Mouse (Mus musculus): Measurements from ENCODE around the gene Dlg2. TPM values are rescaled to one million over a fixed set of nuclear protein-coding genes. Genes with fewer than 3 reads are reported as not detected.

Dlg2 gene
- total RNA-seq, 2 experiments from 2014 or later = 0.97 to 1.1 TPM

GRCm38 (mm10) chr7:91542597-91543285 lies 1066.3 kb downstream of the Dlg2 start:
- ATAC-seq (replicated peaks; ENCODE audit: poor library complexity, severe bottlenecking) = peak; percentile 14

GRCm38 (mm10) chr7:91543286-91543650 lies 1066.8 kb downstream of the Dlg2 start:
- no peak for ATAC-seq (replicated peaks; ENCODE audit: poor library complexity, severe bottlenecking)

- no peak for ATAC-seq (replicated peaks; ENCODE audit: poor library complexity, severe bottlenecking)
Observed at GRCm38 (mm10) chr7:91544600-91544999, 1068.1 kb downstream of the Dlg2 start.

- no peak for ATAC-seq (replicated peaks; ENCODE audit: poor library complexity, severe bottlenecking)
Observed at GRCm38 (mm10) chr7:91548796-91549195, 1072.3 kb downstream of the Dlg2 start.

- ATAC-seq (replicated peaks; ENCODE audit: poor library complexity, severe bottlenecking) = no peak
Observed at GRCm38 (mm10) chr7:91557582-91557981, 1081.1 kb downstream of the Dlg2 start.

GRCm38 (mm10) chr7:91567423-91567822 lies 1091.0 kb downstream of the Dlg2 start:
- ATAC-seq (replicated peaks; ENCODE audit: poor library complexity, severe bottlenecking) = no peak

- ATAC-seq (replicated peaks; ENCODE audit: poor library complexity, severe bottlenecking) = no peak
Observed at GRCm38 (mm10) chr7:91570969-91571368, 1094.5 kb downstream of the Dlg2 start.

- ATAC-seq (replicated peaks; ENCODE audit: poor library complexity, severe bottlenecking) = no peak
Observed at GRCm38 (mm10) chr7:91572666-91573065, 1096.2 kb downstream of the Dlg2 start.

GRCm38 (mm10) chr7:91573321-91573720 lies 1096.8 kb downstream of the Dlg2 start:
- ATAC-seq (replicated peaks; ENCODE audit: poor library complexity, severe bottlenecking) = no peak

- ATAC-seq (replicated peaks; ENCODE audit: poor library complexity, severe bottlenecking) = no peak
Observed at GRCm38 (mm10) chr7:91576216-91576615, 1099.7 kb downstream of the Dlg2 start.

GRCm38 (mm10) chr7:91582203-91582602 lies 1105.7 kb downstream of the Dlg2 start:
- ATAC-seq (replicated peaks; ENCODE audit: poor library complexity, severe bottlenecking) = no peak

- no peak for ATAC-seq (replicated peaks; ENCODE audit: poor library complexity, severe bottlenecking)
Observed at GRCm38 (mm10) chr7:91583566-91583965, 1107.1 kb downstream of the Dlg2 start.

GRCm38 (mm10) chr7:91591261-91592170 lies 1115.0 kb downstream of the Dlg2 start:
- ATAC-seq (replicated peaks; ENCODE audit: poor library complexity, severe bottlenecking) = no peak

- ATAC-seq (replicated peaks; ENCODE audit: poor library complexity, severe bottlenecking) = peak; percentile 75
Observed at GRCm38 (mm10) chr7:91598549-91598948, 1122.1 kb downstream of the Dlg2 start.

GRCm38 (mm10) chr7:91601307-91601706 lies 1124.8 kb downstream of the Dlg2 start:
- peak; percentile 56; the same call in 1 of the 2 replicates for ATAC-seq (replicated peaks; ENCODE audit: poor library complexity, severe bottlenecking)

GRCm38 (mm10) chr7:91603561-91603960 lies 1127.1 kb downstream of the Dlg2 start:
- ATAC-seq (replicated peaks; ENCODE audit: poor library complexity, severe bottlenecking) = no peak

- no peak for ATAC-seq (replicated peaks; ENCODE audit: poor library complexity, severe bottlenecking)
Observed at GRCm38 (mm10) chr7:91653033-91653432, 1176.6 kb downstream of the Dlg2 start.

GRCm38 (mm10) chr7:91659498-91659897 lies 1183.0 kb downstream of the Dlg2 start:
- no peak for ATAC-seq (replicated peaks; ENCODE audit: poor library complexity, severe bottlenecking)

- no peak for ATAC-seq (replicated peaks; ENCODE audit: poor library complexity, severe bottlenecking)
Observed at GRCm38 (mm10) chr7:91672236-91673017, 1196.0 kb downstream of the Dlg2 start.

GRCm38 (mm10) chr7:91674401-91674800 lies 1197.9 kb downstream of the Dlg2 start:
- ATAC-seq (replicated peaks; ENCODE audit: poor library complexity, severe bottlenecking) = no peak

GRCm38 (mm10) chr7:91677934-91678333 lies 1201.5 kb downstream of the Dlg2 start:
- no peak for ATAC-seq (replicated peaks; ENCODE audit: poor library complexity, severe bottlenecking)

Measured in granulocyte monocyte progenitor cell, adult 5-6 weeks (primary cell).